10 mouse cellular contexts compared by ENCODE assay signal in genomic region chr10:81050645-81051044, GRCm38 (mm10). TPM values are rescaled to one million over a fixed set of nuclear protein-coding genes. Genes with fewer than 3 reads are reported as not detected.
DNase-seq lines count a peak whose midpoint lies in the region; ATAC-seq and TF ChIP-seq lines count a peak whose summit lies in the region.
"Had no signal": no experiment of that assay in that cellular context is flagged by ENCODE, and none has a peak within 500 bp of the region (broad histone marks: within the 10 kb centered on the region; RNA-seq: fewer than 3 reads in every experiment).

No protein-coding gene starts in this region.

- peak; percentile 49 for DNase-seq in CD4-positive, CD25-positive, alpha-beta regulatory T cell, adult 2 months (ENCODE audit: low read depth, low spot score)
- DNase-seq in left cerebral cortex, adult 2 months (ENCODE audit: extremely low spot score in 1 of 2, low spot score in 2 of 2), result no peak
- no peak for DNase-seq in left cerebral cortex, adult 8-10 months (ENCODE audit: low spot score in 2 of 2)
- peak; percentile 31 for DNase-seq in embryonic facial prominence, embryonic 10.5 days (ENCODE audit: low spot score)
- peak; percentile 37 for DNase-seq in retina, postnatal 1 day
- DNase-seq in right cerebral cortex, postnatal 4 days, result no peak
- no peak for DNase-seq in layer of hippocampus, postnatal 14 days (ENCODE audit: low spot score in 2 of 2)
- DNase-seq: cerebellum, adult 11 months; heart, postnatal 10 days had no signal

- no peaks in the 10 kb centered on the region for H3K27me3 ChIP-seq in embryonic facial prominence, embryonic 10.5 days (replicated peaks; ENCODE audit: low read depth, poor library complexity, severe bottlenecking)

- WGBS in embryonic facial prominence, embryonic 10.5 days, result 83% methylated on average over 4 of the region's 4 CpGs

- H3K9me3 ChIP-seq in embryonic facial prominence, embryonic 10.5 days, result no peaks in the 10 kb centered on the region

- H3K4me3 ChIP-seq in left cerebral cortex, adult 2 months, result no peak overlapping the region
- no peak overlapping the region for H3K4me3 ChIP-seq in embryonic facial prominence, embryonic 10.5 days

- peaks cover 98% of the 10 kb centered on the region for H3K36me3 ChIP-seq in embryonic facial prominence, embryonic 10.5 days (replicated peaks)

- intact Hi-C loops in left cerebral cortex, adult 2 months (cut with DNase I), result no loop called here

- no peak for ATAC-seq in CD4-positive, CD25-positive, alpha-beta regulatory T cell, adult 4 months

- H3K4me1 ChIP-seq in embryonic facial prominence, embryonic 10.5 days, result peaks cover 4% of the 10 kb centered on the region

- no peak overlapping the region for H3K27ac ChIP-seq in left cerebral cortex, adult 2 months
- H3K27ac ChIP-seq in embryonic facial prominence, embryonic 10.5 days (replicated peaks), result no peak overlapping the region

- TF ChIP-seq CTCF in left cerebral cortex, adult 2 months (IDR thresholded peaks at IDR 0.05), result peak; percentile 36

RNA-seq across cellular contexts. Expression of gene Sgta, which starts 9.3 kb away (rescaled TPM):
- polyA plus RNA-seq in CD4-positive, CD25-positive, alpha-beta regulatory T cell, adult 4 months (2017; shearing (Covaris generic)), result 100 to 1,000 TPM in 1 of 2 experiments, 10 to 100 TPM in 1; 78.9 to 148 TPM
- total RNA-seq in left cerebral cortex, adult 2 months (2021), result 100 to 1,000 TPM; 171 to 173 TPM
- 100 to 1,000 TPM; 165 to 176 (median 169) TPM for total RNA-seq in left cerebral cortex, adult 8-10 months (2022)
- 289 and 290 TPM in 2 replicates for polyA plus RNA-seq in embryonic facial prominence, embryonic 10.5 days (2016; fragmentation: Nextera tagmentation; extraction: Ambion mirVana)
- 100 to 1,000 TPM; 169 to 174 TPM for total RNA-seq in layer of hippocampus, postnatal 14 days (2021)

RNA-seq across cellular contexts. Expression of gene Slc39a3, which starts 13.4 kb away (rescaled TPM):
- 1 to 10 TPM; 3.3 to 4.7 TPM for polyA plus RNA-seq in CD4-positive, CD25-positive, alpha-beta regulatory T cell, adult 4 months (2017; shearing (Covaris generic))
- total RNA-seq in left cerebral cortex, adult 2 months (2021), result 10 to 100 TPM; 61.3 to 62.5 TPM
- total RNA-seq in left cerebral cortex, adult 8-10 months (2022), result 10 to 100 TPM; 53.9 to 58.9 (median 56.4) TPM
- 14.0 and 16.9 TPM in 2 replicates for polyA plus RNA-seq in embryonic facial prominence, embryonic 10.5 days (2016; fragmentation: Nextera tagmentation; extraction: Ambion mirVana)
- total RNA-seq in layer of hippocampus, postnatal 14 days (2021), result 10 to 100 TPM; 63.9 to 70.2 TPM

RNA-seq across cellular contexts. Expression of gene Thop1, which starts 19.2 kb away (rescaled TPM):
- polyA plus RNA-seq in CD4-positive, CD25-positive, alpha-beta regulatory T cell, adult 4 months (2017; shearing (Covaris generic)), result 1 to 10 TPM; 2.0 to 2.5 TPM
- total RNA-seq in left cerebral cortex, adult 2 months (2021), result 10 to 100 TPM; 51.0 to 51.1 TPM
- total RNA-seq in left cerebral cortex, adult 8-10 months (2022), result 10 to 100 TPM; 37.2 to 47.4 (median 43.3) TPM
- polyA plus RNA-seq in embryonic facial prominence, embryonic 10.5 days (2016; fragmentation: Nextera tagmentation; extraction: Ambion mirVana), result 102 and 109 TPM in 2 replicates
- total RNA-seq in layer of hippocampus, postnatal 14 days (2021), result 10 to 100 TPM; 52.6 TPM

RNA-seq across cellular contexts. Expression of gene Diras1, which starts 25.2 kb away (rescaled TPM):
- not detected for polyA plus RNA-seq in CD4-positive, CD25-positive, alpha-beta regulatory T cell, adult 4 months (2017; shearing (Covaris generic))
- 100 to 1,000 TPM; 100 to 116 TPM for total RNA-seq in left cerebral cortex, adult 2 months (2021)
- total RNA-seq in left cerebral cortex, adult 8-10 months (2022), result 100 to 1,000 TPM; 115 to 131 (median 118) TPM
- polyA plus RNA-seq in embryonic facial prominence, embryonic 10.5 days (2016; fragmentation: Nextera tagmentation; extraction: Ambion mirVana), result 1.4 and 1.9 TPM in 2 replicates
- total RNA-seq in layer of hippocampus, postnatal 14 days (2021), result 100 to 1,000 TPM; 100 to 105 TPM
- total RNA-seq: heart, postnatal 10 days had no signal

RNA-seq across cellular contexts. Expression of gene Gng7, which starts 35.9 kb away (rescaled TPM):
- under 1 TPM in 1 of 2 experiments, not detected in 1; 0.54 TPM for polyA plus RNA-seq in CD4-positive, CD25-positive, alpha-beta regulatory T cell, adult 4 months (2017; shearing (Covaris generic))
- 100 to 1,000 TPM in 1 of 2 experiments, 10 to 100 TPM in 1; 66.6 to 111 TPM for total RNA-seq in left cerebral cortex, adult 2 months (2021)
- total RNA-seq in left cerebral cortex, adult 8-10 months (2022), result 100 to 1,000 TPM; 204 to 252 (median 224) TPM
- 6.5 and 6.7 TPM in 2 replicates for polyA plus RNA-seq in embryonic facial prominence, embryonic 10.5 days (2016; fragmentation: Nextera tagmentation; extraction: Ambion mirVana)
- total RNA-seq in layer of hippocampus, postnatal 14 days (2021), result 100 to 1,000 TPM; 170 to 173 TPM

Comparison
In these comparisons a context has a peak if more than half of its experiments do, and no peak if none do; other contexts are left out.
1. DNase-seq: peak in CD4-positive, CD25-positive, alpha-beta regulatory T cell, adult 2 months (single experiment), embryonic facial prominence, embryonic 10.5 days (single experiment) and retina, postnatal 1 day (single experiment); none in left cerebral cortex, adult 2 months (0 of 2), left cerebral cortex, adult 8-10 months (0 of 2), right cerebral cortex, postnatal 4 days (single experiment) and layer of hippocampus, postnatal 14 days (0 of 2).